Mouse (Mus musculus): ENCODE measurements around the gene Mfsd13b.

Mfsd13b gene

DNA sequence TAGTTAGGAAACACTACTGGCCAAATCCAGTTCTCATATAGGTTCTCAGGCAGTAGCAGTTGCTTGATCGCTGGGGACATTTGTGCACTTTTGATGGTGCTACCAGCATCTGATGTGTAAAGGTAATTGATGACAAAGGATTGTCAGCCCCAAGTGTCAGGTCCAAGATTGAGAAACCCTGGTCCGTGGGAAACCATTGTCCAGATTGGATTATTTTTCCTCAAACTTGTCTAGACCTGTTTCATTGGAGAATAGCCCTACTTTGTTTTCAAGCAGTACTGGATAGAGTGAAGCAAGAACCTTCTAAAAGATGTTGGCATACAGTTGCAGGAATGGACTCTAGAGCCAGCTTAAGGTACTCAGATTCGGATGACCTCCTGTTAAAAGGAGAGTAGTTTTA, 60.7 kb downstream of the Mfsd13b start:
- DNase-seq (ENCODE audit: extremely low read depth, low read depth) = no peak

DNA sequence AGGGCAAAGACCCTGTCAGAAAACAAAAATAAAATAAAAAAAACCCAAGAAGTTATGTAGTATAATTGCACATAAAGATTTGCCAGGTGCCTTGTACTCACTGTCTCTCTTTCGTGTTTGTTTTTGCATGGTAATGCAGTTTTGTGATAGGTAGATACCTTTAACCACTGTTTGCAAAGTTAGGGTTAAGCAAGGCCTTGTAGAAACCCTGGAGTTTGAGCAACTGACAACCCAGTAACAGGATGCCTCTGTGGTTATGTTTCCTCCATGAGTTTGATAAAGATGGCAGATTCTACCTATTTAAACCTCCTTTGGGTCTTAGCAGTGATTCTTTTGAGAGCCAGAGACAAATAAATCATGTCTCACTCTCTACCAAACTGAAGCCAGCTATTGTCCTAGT, 61.2 kb downstream of the Mfsd13b start:
- DNase-seq (ENCODE audit: extremely low read depth, low read depth) = no peak

DNA sequence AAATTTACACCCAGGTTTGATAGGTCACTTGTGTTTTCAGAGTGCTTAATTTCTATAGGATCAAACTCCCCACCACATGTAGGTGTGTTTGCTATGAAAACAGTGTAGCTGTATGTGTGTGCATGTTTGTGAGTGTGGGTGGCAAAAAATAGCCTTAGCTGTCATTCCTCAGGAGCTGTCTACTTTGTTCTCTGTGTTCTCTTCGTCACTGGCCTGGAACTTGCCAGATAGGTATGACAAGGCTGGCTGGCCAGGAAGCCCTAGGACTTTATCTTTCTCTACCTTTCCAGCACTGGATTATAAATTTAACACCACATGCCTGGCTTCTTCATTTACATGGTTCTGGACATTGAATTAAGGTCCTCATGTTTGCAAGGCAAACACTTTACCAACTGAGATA, 61.9 kb downstream of the Mfsd13b start:
- DNase-seq (ENCODE audit: extremely low read depth, low read depth) = no peak

DNA sequence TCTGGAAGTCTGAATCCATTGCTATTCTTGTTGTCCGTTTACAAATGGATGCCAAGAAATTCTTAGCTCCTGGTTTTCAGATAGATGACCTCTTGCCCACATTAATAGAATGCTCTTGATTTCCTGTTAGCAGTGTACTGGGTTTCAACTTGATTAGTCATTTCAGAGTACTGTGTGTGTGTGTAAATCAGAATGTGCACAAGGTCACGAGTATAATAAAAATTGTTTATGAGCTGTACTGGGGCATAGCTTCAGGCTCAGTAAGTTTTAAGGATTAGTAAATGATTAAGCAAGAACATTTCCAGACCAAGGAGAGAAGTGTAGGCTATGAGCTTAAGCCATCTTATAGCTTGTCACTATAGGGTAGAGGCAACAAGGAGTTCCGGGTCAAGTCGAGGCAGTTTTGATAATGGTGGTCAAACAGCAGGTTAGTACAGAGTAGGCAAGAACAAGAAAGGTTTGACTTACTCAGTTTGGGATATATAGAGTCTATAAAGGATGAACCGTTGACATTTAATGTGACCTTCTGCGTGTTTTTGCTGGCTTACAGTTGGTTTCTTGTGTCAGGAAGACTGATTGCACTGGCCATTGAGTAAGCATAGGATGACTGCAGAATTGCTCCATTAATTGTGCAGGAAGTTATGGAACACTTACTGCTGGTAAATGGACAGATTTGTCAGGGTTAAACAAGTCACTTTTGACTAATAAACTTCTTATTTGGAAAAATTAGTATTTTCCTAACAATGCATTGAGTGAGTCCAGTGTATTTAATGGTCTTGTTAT, 63.6 kb downstream of the Mfsd13b start:
- no peak for DNase-seq (ENCODE audit: extremely low read depth, low read depth)

DNA sequence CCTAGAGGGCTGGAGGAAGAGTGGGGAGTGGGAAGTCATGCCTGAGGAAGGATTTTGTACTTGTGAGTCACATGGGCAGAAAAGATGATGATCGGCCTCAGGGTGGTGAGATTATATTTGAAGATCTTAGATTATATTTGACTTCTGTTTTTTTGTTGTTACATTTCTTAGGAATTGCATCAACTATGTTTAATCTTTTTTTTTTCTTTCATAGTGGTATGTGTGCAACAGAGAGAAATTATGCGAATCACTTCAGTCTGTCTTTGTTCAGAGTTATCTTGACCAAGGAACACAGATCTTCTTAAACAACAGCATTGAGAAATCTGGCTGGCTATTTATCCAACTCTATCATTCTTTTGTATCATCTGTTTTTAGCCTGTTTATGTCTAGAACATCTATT, 65.3 kb downstream of the Mfsd13b start:
- no peak for DNase-seq (ENCODE audit: extremely low read depth, low read depth)

DNA sequence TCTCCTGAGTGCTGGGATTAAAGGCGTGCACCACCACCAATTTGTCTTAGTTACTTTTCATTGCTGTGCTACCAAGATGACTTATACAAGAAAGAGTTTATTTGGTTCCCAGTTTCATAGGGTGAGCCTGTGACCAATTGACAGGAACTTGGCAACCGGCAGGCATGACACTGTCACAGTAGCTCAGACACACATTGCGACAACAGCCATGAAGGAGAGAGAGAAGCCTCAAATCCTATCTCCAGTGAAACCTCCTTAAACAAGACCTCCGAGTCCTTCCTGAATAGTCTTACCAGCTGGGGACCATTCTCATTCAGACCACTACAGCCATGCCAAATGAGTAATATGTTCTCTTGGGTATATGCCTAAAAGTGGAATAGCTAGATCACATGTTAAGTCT, 70.8 kb downstream of the Mfsd13b start:
- DNase-seq (ENCODE audit: extremely low read depth, low read depth) = no peak

DNA sequence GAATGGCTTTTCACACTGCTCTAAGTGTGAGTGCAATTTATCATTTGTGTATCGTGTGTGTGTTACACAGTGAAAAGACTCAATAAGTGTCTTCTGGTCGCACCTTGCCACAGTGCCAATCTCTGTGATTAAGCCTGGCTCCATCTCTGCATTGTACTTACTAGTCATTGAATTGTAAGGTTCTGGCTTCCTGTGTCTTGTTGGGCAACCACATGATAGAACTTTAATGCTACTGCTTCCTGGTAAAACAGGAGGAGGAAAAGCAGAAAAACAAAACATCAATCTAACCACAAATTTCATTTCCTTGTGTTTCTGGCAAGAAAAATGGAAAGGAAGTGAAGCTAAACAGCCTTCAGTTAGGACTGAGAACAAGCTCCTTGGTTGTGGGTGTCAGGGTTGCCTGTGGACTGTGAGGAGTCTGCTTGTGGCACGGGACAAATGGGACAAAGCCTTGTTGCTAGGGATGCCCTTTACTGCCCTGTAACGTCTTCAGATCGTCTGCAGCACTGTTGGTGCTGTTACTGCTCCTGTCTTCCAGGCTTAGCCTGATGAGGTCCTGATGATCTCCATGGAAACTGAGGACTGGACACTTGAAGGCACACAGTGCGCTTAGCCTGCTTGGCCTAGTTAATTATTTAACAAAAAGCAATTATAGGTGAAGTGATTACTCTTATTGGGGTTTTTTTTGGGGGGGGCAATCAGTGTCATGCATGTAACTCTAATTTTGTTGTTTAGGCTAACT, 77.3 kb downstream of the Mfsd13b start:
- DNase-seq (ENCODE audit: extremely low read depth, low read depth) = no peak

DNA sequence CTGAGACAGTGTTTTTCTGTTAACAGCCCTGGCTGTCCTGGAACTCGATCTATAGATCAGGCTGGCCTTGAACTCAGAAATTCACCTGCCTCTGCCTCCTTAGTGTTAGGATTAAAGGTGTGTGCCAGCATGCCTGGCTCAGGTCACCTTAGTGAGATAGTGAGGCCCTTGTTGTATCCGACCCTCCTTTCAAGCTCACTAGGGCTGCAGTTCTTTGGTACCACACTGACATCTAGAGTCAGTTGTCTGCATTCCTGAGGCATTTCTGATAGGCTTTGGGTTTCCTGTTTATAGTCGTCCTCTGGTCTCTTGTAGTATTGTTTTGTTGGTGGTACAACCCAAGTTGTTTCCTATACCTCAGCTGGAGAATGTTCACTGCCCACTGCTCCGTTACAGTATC, 82.0 kb downstream of the Mfsd13b start:
- DNase-seq (ENCODE audit: extremely low read depth, low read depth) = no peak

Measured in MEL-GATA-1-ER (cell line).